Mouse (Mus musculus) liver, embryonic 14.5 days (tissue): ENCODE measurements around the gene Tbc1d10c.

Source experiments
- CTCF ChIP-seq: IDR thresholded peaks from 2 replicates; pipeline ENCODE4 v1.5.1; 2016; ENCODE audit warnings: antibody characterized with exemption, low read depth, control low read depth
- EP300 ChIP-seq: IDR thresholded peaks from 2 replicates; pipeline ENCODE4 v1.6.1; 2016; ENCODE audit warnings: antibody characterized with exemption, low read depth

- TF ChIP-seq CTCF (no peak), EP300 (no peak)
Observed at GRCm38 (mm10) chr19:4171393-4172290, 19.4 kb downstream of the Tbc1d10c start.
